Mouse (Mus musculus): ENCODE results near the gene Slc6a21. TPM values are rescaled to one million over a fixed set of nuclear protein-coding genes. Genes with fewer than 3 reads are reported as not detected.

The Slc6a21 gene
- polyA plus RNA-seq, 1 experiment from 2014 or later, result not detected

DNA sequence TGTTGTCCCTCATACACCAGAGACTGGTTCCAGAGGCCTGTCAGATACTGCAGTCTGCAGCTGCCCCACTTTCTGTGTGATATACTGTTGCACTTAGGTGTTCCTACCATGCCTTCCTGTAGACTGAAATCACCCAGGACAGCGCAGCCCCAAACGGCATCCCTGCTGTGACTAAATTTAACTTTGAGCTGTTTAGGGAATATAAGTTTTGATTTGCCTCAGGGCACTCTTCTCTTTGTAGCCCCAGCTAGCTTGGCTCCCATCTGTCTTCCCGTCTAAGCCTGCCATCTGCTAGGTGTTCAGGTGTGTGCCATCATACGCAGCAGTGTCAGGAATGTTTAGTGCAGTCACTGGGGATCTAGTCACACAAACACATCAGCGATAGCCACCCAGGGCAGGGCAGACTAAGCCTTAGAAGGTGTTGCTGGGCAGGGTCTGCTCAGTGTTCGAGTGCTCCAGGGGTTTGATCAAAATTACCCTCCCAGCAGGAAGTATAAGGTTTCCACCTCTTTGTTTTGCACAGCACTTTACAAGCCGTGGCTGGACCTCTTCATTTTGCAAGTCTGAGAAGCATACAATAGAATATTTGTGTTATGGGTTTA, 14.2 kb upstream of the Slc6a21 start:
- Histone ChIP-seq H3K36me3 (no peaks in the 10 kb centered on the region), H3K4me1 (peaks cover 4% of the 10 kb centered on the region), H3K27ac (replicated peaks) (no peak overlapping the region), H3K9me3 (replicated peaks) (no peaks in the 10 kb centered on the region), H3K4me3 (no peak overlapping the region), H3K27me3 (ENCODE audit: low read depth, poor library complexity, severe bottlenecking) (peaks cover 7% of the 10 kb centered on the region)
- no peak for DNase-seq (ENCODE audit: low spot score)
- WGBS, result 82% methylated on average over 7 of the region's 7 CpGs

GRCm38 (mm10) chr7:45264348-45264747, 13.0 kb upstream of the Slc6a21 start:
- WGBS, result 68% methylated on average over 3 of the region's 3 CpGs
- Histone ChIP-seq H3K4me1 (peaks cover 6% of the 10 kb centered on the region), H3K4me3 (no peak overlapping the region), H3K36me3 (no peaks in the 10 kb centered on the region), H3K27me3 (ENCODE audit: low read depth, poor library complexity, severe bottlenecking) (peaks cover 12% of the 10 kb centered on the region), H3K27ac (replicated peaks) (no peak overlapping the region), H3K9me3 (replicated peaks) (no peaks in the 10 kb centered on the region)
- no peak for DNase-seq (ENCODE audit: low spot score)

GRCm38 (mm10) chr7:45265518-45265917, 11.8 kb upstream of the Slc6a21 start:
- WGBS, result 71% methylated on average over 1 of the region's 1 CpGs

DNA sequence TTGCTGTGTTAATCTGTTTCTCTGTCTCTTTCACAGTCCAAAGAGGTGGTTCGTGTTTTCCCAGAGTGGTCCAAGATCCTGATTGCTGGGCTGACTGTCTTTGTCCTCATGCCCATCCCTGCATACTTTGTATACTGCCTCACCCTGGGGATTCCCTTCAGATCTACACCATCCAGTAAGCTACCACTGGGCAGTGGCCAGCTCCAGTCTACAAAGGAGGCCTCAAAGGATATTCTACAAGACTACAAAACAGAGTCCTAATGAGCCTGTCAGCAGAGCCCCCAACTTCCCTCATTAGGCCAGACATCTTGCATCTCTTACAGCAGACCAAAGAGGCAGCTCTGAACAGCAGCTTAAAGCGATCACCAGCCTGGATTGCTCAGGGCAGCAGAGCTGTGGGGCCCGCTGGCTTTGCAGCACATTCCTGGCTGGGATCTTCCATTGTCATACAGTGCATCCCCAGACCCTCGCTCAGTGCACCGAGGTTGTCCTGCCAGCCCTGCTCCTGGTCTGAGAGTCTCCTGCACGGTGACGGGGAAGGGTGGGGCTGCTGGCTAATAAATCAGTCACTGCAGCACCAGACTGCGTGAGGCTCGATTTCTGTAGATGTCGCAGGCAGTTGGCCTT, 4.4 kb upstream of the Slc6a21 start:
- Histone ChIP-seq H3K27ac (replicated peaks) (0 out of 2 replicates have a peak overlapping the region, but pooled peaks have one; percentile 28), H3K27me3 (ENCODE audit: low read depth, poor library complexity, severe bottlenecking) (peaks cover 20% of the 10 kb centered on the region), H3K4me3 (no peak overlapping the region), H3K4me1 (peaks cover 9% of the 10 kb centered on the region), H3K36me3 (no peaks in the 10 kb centered on the region), H3K9me3 (replicated peaks) (peaks cover 3% of the 10 kb centered on the region; the same call in 1 of the 2 replicates)
- no peak for DNase-seq (ENCODE audit: low spot score)
- WGBS, result 71% methylated on average over 10 of the region's 10 CpGs

More at GRCm38 (mm10) chr7:45265518-45265917, 11.8 kb upstream of the Slc6a21 start:
- no peak overlapping the region for H3K4me3 ChIP-seq
- H3K36me3 ChIP-seq, result no peaks in the 10 kb centered on the region
- DNase-seq (ENCODE audit: low spot score), result no peak
- peaks cover 6% of the 10 kb centered on the region for H3K4me1 ChIP-seq
- no peaks in the 10 kb centered on the region for H3K9me3 ChIP-seq (replicated peaks)
- H3K27me3 ChIP-seq (ENCODE audit: low read depth, poor library complexity, severe bottlenecking), result peaks cover 12% of the 10 kb centered on the region
- no peak overlapping the region for H3K27ac ChIP-seq (replicated peaks)

DNA sequence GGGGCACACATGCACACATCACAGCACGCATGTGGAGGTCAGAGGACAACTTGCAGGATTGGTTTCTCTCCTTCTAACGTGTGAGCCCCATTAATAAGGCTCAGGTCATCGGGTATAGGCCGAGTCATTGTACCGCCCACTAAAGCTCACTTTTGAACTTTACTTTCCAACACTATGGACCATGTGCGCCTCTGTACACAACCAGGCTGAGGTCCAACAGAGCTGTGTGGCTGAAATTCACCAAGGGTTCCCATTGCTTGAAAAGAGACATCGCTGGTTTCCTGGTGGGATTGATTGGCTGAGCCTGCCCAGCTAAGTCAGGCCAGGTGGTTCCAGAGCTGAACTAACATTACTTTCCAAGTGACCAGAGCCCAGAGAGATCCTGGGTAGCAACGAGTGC, 3.6 kb upstream of the Slc6a21 start:
- Histone ChIP-seq H3K27me3 (ENCODE audit: low read depth, poor library complexity, severe bottlenecking) (peaks cover 12% of the 10 kb centered on the region), H3K27ac (replicated peaks) (no peak overlapping the region), H3K4me1 (peaks cover 5% of the 10 kb centered on the region), H3K4me3 (no peak overlapping the region), H3K9me3 (replicated peaks) (peaks cover 3% of the 10 kb centered on the region; the same call in 1 of the 2 replicates), H3K36me3 (no peaks in the 10 kb centered on the region)
- 89% methylated on average over 8 of the region's 8 CpGs for WGBS
- DNase-seq (ENCODE audit: low spot score), result no peak

- H3K4me1 ChIP-seq, result no peaks in the 10 kb centered on the region
- no peak for DNase-seq (ENCODE audit: low spot score)
- 93% methylated on average over 13 of the region's 13 CpGs for WGBS
Measured at GRCm38 (mm10) chr7:45286486-45286885, 9.2 kb downstream of the Slc6a21 start.

DNA sequence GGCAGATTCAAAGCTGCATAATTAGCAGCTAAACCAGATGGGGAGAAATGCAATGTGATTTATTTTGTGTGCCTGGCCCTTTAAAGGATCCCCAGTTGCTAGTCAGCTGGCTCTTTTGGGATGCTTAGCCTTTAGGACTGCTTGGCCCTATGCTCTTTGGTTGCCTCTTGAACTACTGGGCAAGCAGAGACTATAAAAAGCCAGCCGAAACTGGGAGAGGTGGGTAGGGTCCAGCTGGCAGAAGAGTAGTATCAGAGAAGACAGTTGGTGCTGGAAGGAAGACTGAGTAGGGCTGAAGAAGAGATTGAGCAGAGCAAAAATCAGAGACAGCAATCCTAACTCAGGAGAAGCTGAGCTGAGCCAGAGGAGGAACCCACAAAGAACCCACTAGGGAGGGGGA, 19.3 kb downstream of the Slc6a21 start:
- no peak for DNase-seq (ENCODE audit: low spot score)
- WGBS, result 93% methylated on average over 1 of the region's 1 CpGs

More at GRCm38 (mm10) chr7:45286486-45286885, 9.2 kb downstream of the Slc6a21 start:
- Histone ChIP-seq H3K9me3 (replicated peaks) (no peaks in the 10 kb centered on the region), H3K27ac (replicated peaks) (no peak overlapping the region), H3K4me3 (no peak overlapping the region), H3K36me3 (no peaks in the 10 kb centered on the region), H3K27me3 (ENCODE audit: low read depth, poor library complexity, severe bottlenecking) (no peaks in the 10 kb centered on the region)

DNA sequence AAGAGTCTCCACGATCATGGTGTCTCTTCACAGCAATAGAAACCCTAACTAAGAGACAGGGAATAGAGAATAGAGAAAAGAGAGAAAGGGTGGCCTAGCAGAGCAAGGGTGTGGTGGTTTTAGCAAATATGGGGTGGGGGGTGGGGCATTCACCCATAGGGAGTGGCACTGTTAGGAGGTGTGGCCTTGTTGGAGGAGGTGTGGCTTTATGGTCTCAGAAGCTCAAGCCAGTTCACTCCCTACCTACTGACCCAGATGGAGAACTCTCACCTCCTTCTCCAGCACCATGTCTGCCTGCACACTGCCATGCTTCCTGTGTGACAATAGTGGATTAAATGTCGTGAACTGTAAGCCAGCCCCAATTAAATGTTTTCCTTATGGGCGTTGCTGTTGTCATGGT, 20.2 kb downstream of the Slc6a21 start:
- H3K4me3 ChIP-seq, result no peak overlapping the region
- no peaks in the 10 kb centered on the region for H3K9me3 ChIP-seq (replicated peaks)
- WGBS, result 60% methylated on average over 3 of the region's 3 CpGs
- no peak overlapping the region for H3K27ac ChIP-seq (replicated peaks)
- peaks cover 8% of the 10 kb centered on the region; the same call in 1 of the 2 replicates for H3K4me1 ChIP-seq
- H3K27me3 ChIP-seq (ENCODE audit: low read depth, poor library complexity, severe bottlenecking), result no peaks in the 10 kb centered on the region; the same call in 1 of the 2 replicates
- no peak for DNase-seq (ENCODE audit: low spot score)
- H3K36me3 ChIP-seq, result no peaks in the 10 kb centered on the region

More for the DNA sequence above, 19.3 kb downstream of the Slc6a21 start:
- H3K4me3 ChIP-seq, result no peak overlapping the region
- H3K9me3 ChIP-seq (replicated peaks), result no peaks in the 10 kb centered on the region
- no peaks in the 10 kb centered on the region; the same call in 1 of the 2 replicates for H3K27me3 ChIP-seq (ENCODE audit: low read depth, poor library complexity, severe bottlenecking)
- H3K4me1 ChIP-seq, result peaks cover 8% of the 10 kb centered on the region; the same call in 1 of the 2 replicates
- H3K36me3 ChIP-seq, result no peaks in the 10 kb centered on the region
- H3K27ac ChIP-seq (replicated peaks), result no peak overlapping the region

GRCm38 (mm10) chr7:45299752-45300151, 22.4 kb downstream of the Slc6a21 start:
- Histone ChIP-seq H3K36me3 (no peaks in the 10 kb centered on the region), H3K27ac (replicated peaks) (no peak overlapping the region), H3K9me3 (replicated peaks) (no peaks in the 10 kb centered on the region), H3K4me1 (peaks cover 14% of the 10 kb centered on the region), H3K4me3 (no peak overlapping the region), H3K27me3 (ENCODE audit: low read depth, poor library complexity, severe bottlenecking) (no peaks in the 10 kb centered on the region; the same call in 1 of the 2 replicates)
- 16% methylated on average over 5 of the region's 5 CpGs for WGBS
- DNase-seq (ENCODE audit: low spot score), result peak; percentile 59

DNA sequence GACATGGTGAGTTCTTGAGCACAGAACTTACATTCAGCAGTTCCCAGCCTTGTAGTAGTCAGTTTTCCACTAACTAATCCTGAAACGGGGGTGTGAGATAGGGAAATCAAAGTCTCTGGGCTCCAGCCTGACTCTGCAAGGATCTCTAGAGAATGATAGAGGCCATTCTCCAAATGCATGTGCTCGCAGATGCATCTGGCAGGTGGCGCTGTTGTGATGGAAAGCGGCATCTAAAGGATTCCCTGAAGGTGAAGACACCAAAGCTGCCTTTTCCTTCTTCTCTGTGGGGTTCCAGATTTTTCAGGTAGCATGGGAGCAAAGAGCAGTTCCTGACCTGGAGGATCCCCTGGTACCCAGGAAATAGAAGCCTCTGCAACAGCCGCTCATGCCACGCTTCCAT, 23.0 kb downstream of the Slc6a21 start:
- H3K36me3 ChIP-seq, result no peaks in the 10 kb centered on the region
- 15% methylated on average over 6 of the region's 6 CpGs for WGBS
- peaks cover 19% of the 10 kb centered on the region for H3K4me1 ChIP-seq
- peak overlapping the region; percentile 20; the same call in 1 of the 2 replicates for H3K4me3 ChIP-seq
- H3K27me3 ChIP-seq (ENCODE audit: low read depth, poor library complexity, severe bottlenecking), result no peaks in the 10 kb centered on the region; the same call in 1 of the 2 replicates
- peak; percentile 49 for DNase-seq (ENCODE audit: low spot score)
- no peak overlapping the region for H3K27ac ChIP-seq (replicated peaks)
- H3K9me3 ChIP-seq (replicated peaks), result no peaks in the 10 kb centered on the region

DNA sequence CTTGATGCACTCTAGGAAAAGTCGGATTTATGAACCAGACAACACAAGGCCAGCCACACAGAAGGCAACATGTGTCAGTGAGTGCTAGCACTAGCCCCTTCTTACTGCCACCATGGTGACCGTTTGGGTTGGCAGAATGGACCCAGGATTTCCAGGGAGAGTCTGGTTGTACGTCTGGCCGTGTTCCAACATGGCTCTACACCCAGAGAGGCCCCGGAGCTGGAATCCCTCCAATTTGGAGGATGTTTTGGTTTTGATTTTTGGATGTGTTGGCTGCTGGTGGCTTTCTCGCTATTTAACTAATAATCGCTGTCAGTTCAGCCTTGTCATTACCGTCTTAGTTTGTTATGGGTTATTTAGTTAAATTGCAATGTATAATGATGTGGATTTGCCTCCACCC, 25.3 kb downstream of the Slc6a21 start:
- H3K27me3 ChIP-seq (ENCODE audit: low read depth, poor library complexity, severe bottlenecking), result no peaks in the 10 kb centered on the region; the same call in 1 of the 2 replicates
- no peaks in the 10 kb centered on the region for H3K36me3 ChIP-seq
- H3K27ac ChIP-seq (replicated peaks), result no peak overlapping the region
- 89% methylated on average over 8 of the region's 8 CpGs for WGBS
- no peak overlapping the region for H3K4me3 ChIP-seq
- no peak for DNase-seq (ENCODE audit: low spot score)
- peaks cover 22% of the 10 kb centered on the region for H3K4me1 ChIP-seq
- H3K9me3 ChIP-seq (replicated peaks), result no peaks in the 10 kb centered on the region

GRCm38 (mm10) chr7:45304869-45305268, 27.6 kb downstream of the Slc6a21 start:
- peaks cover 36% of the 10 kb centered on the region for H3K4me1 ChIP-seq
- H3K4me3 ChIP-seq, result peak overlapping the region; percentile 51
- peak; percentile 16 for DNase-seq (ENCODE audit: low spot score)
- no peaks in the 10 kb centered on the region for H3K9me3 ChIP-seq (replicated peaks)
- peak overlapping the region; percentile 72; the same call in 1 of the 2 replicates for H3K27ac ChIP-seq (replicated peaks)
- H3K27me3 ChIP-seq (ENCODE audit: low read depth, poor library complexity, severe bottlenecking), result no peaks in the 10 kb centered on the region; the same call in 1 of the 2 replicates
- WGBS, result 16% methylated on average over 12 of the region's 13 CpGs
- no peaks in the 10 kb centered on the region for H3K36me3 ChIP-seq

DNA sequence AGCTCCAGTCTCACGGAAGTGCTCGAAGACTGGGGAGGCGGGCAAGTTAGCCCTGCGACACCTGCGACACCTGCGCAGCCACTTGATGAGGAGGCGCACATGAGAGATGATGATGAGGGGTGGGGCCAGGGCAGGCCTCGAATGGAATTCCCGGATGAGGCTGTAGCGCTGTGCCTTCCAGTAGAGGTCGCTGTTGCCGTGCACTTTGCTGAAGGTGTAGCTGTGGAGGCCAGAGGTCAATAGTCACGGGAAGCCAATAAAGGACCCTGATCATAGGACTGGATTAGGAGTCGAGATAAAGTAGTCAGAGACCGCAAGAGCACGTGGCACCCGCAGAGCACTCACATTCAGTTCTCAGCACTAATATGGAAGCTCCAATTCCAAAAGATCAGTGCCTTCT, 28.0 kb downstream of the Slc6a21 start:
- no peaks in the 10 kb centered on the region; the same call in 1 of the 2 replicates for H3K27me3 ChIP-seq (ENCODE audit: low read depth, poor library complexity, severe bottlenecking)
- H3K36me3 ChIP-seq, result no peaks in the 10 kb centered on the region
- WGBS, result 3% methylated on average over 17 of the region's 17 CpGs
- peak; percentile 82 for DNase-seq (ENCODE audit: low spot score)
- peak overlapping the region; percentile 72; the same call in 1 of the 2 replicates for H3K27ac ChIP-seq (replicated peaks)
- no peaks in the 10 kb centered on the region for H3K9me3 ChIP-seq (replicated peaks)
- H3K4me3 ChIP-seq, result peak overlapping the region; percentile 51
- peaks cover 37% of the 10 kb centered on the region for H3K4me1 ChIP-seq

Data from midbrain, embryonic 10.5 days (tissue).